Mouse (Mus musculus): ENCODE measurements around the gene Ankrd44. TPM values are rescaled to one million over a fixed set of nuclear protein-coding genes. Genes with fewer than 3 reads are reported as not detected.

Ankrd44 gene
- polyA plus RNA-seq, 1 experiment from 2014 or later = 6.3 TPM

GRCm38 (mm10) chr1:54905632-54906031 lies 20.6 kb downstream of the Ankrd44 start:
- H3K27me3 ChIP-seq (replicated peaks) = no peaks in the 10 kb centered on the region
- peaks cover 53% of the 10 kb centered on the region for H3K4me1 ChIP-seq
- no peak for ATAC-seq (ENCODE audit: extremely low read depth, insufficient number of reproducible peaks, low FRiP score, low TSS enrichment)
- H3K27ac ChIP-seq (replicated peaks) = no peak overlapping the region
- no peak overlapping the region for H3K9ac ChIP-seq
- no peak overlapping the region for H3K4me3 ChIP-seq
- WGBS = 29% methylated on average over 7 of the region's 7 CpGs
- 0 out of 2 replicates have a peak, but pooled peaks cover 3% of the 10 kb centered on the region for H3K36me3 ChIP-seq
- peak overlapping the region; percentile 30 for H3K4me2 ChIP-seq
- H3K9me3 ChIP-seq = 0 out of 2 replicates have a peak, but pooled peaks cover 3% of the 10 kb centered on the region

- H3K36me3 ChIP-seq = 0 out of 2 replicates have a peak, but pooled peaks cover 3% of the 10 kb centered on the region
- no peak overlapping the region for H3K9ac ChIP-seq
- H3K27me3 ChIP-seq (replicated peaks) = no peaks in the 10 kb centered on the region
- ATAC-seq (ENCODE audit: extremely low read depth, insufficient number of reproducible peaks, low FRiP score, low TSS enrichment) = no peak
- H3K27ac ChIP-seq (replicated peaks) = no peak overlapping the region
- no peak overlapping the region for H3K4me2 ChIP-seq
- no peak overlapping the region for H3K4me3 ChIP-seq
- H3K9me3 ChIP-seq = 0 out of 2 replicates have a peak, but pooled peaks cover 3% of the 10 kb centered on the region
- peaks cover 53% of the 10 kb centered on the region for H3K4me1 ChIP-seq
- WGBS = 78% methylated on average over 2 of the region's 2 CpGs
Measured at GRCm38 (mm10) chr1:54904165-54904564, 22.0 kb downstream of the Ankrd44 start.

GRCm38 (mm10) chr1:54902689-54903246 lies 23.4 kb downstream of the Ankrd44 start:
- Histone ChIP-seq H3K4me1 (peaks cover 63% of the 10 kb centered on the region), H3K9ac (no peak overlapping the region), H3K9me3 (0 out of 2 replicates have a peak, but pooled peaks cover 3% of the 10 kb centered on the region), H3K4me2 (no peak overlapping the region), H3K27me3 (replicated peaks) (no peaks in the 10 kb centered on the region), H3K4me3 (no peak overlapping the region), H3K27ac (replicated peaks) (no peak overlapping the region), H3K36me3 (0 out of 2 replicates have a peak, but pooled peaks cover 3% of the 10 kb centered on the region)
- 78% methylated on average over 12 of the region's 12 CpGs for WGBS
- ATAC-seq (ENCODE audit: extremely low read depth, insufficient number of reproducible peaks, low FRiP score, low TSS enrichment) = no peak

- H3K36me3 ChIP-seq = 0 out of 2 replicates have a peak, but pooled peaks cover 3% of the 10 kb centered on the region
- WGBS = 56% methylated on average over 1 of the region's 1 CpGs
- no peaks in the 10 kb centered on the region for H3K27me3 ChIP-seq (replicated peaks)
- no peak for ATAC-seq (ENCODE audit: extremely low read depth, insufficient number of reproducible peaks, low FRiP score, low TSS enrichment)
- H3K27ac ChIP-seq (replicated peaks) = no peak overlapping the region
- no peak overlapping the region for H3K4me2 ChIP-seq
- no peak overlapping the region; the same call in 1 of the 2 replicates for H3K9ac ChIP-seq
- H3K4me1 ChIP-seq = peaks cover 65% of the 10 kb centered on the region
- no peak overlapping the region for H3K4me3 ChIP-seq
- H3K9me3 ChIP-seq = 0 out of 2 replicates have a peak, but pooled peaks cover 3% of the 10 kb centered on the region
Measured at GRCm38 (mm10) chr1:54901084-54901483, 25.1 kb downstream of the Ankrd44 start.

GRCm38 (mm10) chr1:54899247-54899646 lies 26.9 kb downstream of the Ankrd44 start:
- WGBS = 52% methylated on average over 6 of the region's 6 CpGs
- peak overlapping the region; percentile 21 for H3K4me2 ChIP-seq
- H3K27ac ChIP-seq (replicated peaks) = peak overlapping the region; percentile 33
- H3K36me3 ChIP-seq = 0 out of 2 replicates have a peak, but pooled peaks cover 3% of the 10 kb centered on the region
- H3K9ac ChIP-seq = no peak overlapping the region
- no peaks in the 10 kb centered on the region for H3K27me3 ChIP-seq (replicated peaks)
- peaks cover 57% of the 10 kb centered on the region for H3K4me1 ChIP-seq
- ATAC-seq (ENCODE audit: extremely low read depth, insufficient number of reproducible peaks, low FRiP score, low TSS enrichment) = no peak
- H3K9me3 ChIP-seq = 0 out of 2 replicates have a peak, but pooled peaks cover 3% of the 10 kb centered on the region
- no peak overlapping the region for H3K4me3 ChIP-seq

- 28% methylated on average over 5 of the region's 5 CpGs for WGBS
- Histone ChIP-seq H3K4me3 (no peak overlapping the region), H3K36me3 (0 out of 2 replicates have a peak, but pooled peaks cover 3% of the 10 kb centered on the region), H3K4me1 (peaks cover 57% of the 10 kb centered on the region), H3K9me3 (0 out of 2 replicates have a peak, but pooled peaks cover 3% of the 10 kb centered on the region), H3K27ac (replicated peaks) (peak overlapping the region; percentile 33), H3K9ac (no peak overlapping the region), H3K27me3 (replicated peaks) (no peaks in the 10 kb centered on the region), H3K4me2 (peak overlapping the region; percentile 21)
- no peak for ATAC-seq (ENCODE audit: extremely low read depth, insufficient number of reproducible peaks, low FRiP score, low TSS enrichment)
Measured at GRCm38 (mm10) chr1:54898656-54899084, 27.5 kb downstream of the Ankrd44 start.

GRCm38 (mm10) chr1:54897726-54898125 lies 28.5 kb downstream of the Ankrd44 start:
- Histone ChIP-seq H3K27ac (replicated peaks) (no peak overlapping the region), H3K9ac (no peak overlapping the region), H3K9me3 (0 out of 2 replicates have a peak, but pooled peaks cover 3% of the 10 kb centered on the region), H3K4me3 (no peak overlapping the region), H3K36me3 (0 out of 2 replicates have a peak, but pooled peaks cover 3% of the 10 kb centered on the region), H3K27me3 (replicated peaks) (no peaks in the 10 kb centered on the region), H3K4me1 (peaks cover 57% of the 10 kb centered on the region), H3K4me2 (no peak overlapping the region)
- 77% methylated on average over 2 of the region's 2 CpGs for WGBS
- no peak for ATAC-seq (ENCODE audit: extremely low read depth, insufficient number of reproducible peaks, low FRiP score, low TSS enrichment)

GRCm38 (mm10) chr1:54896109-54897085 lies 29.8 kb downstream of the Ankrd44 start:
- 66% methylated on average over 12 of the region's 12 CpGs for WGBS
- ATAC-seq (ENCODE audit: extremely low read depth, insufficient number of reproducible peaks, low FRiP score, low TSS enrichment) = no peak
- no peak overlapping the region for H3K27ac ChIP-seq (replicated peaks)

GRCm38 (mm10) chr1:54888449-54888848 lies 37.7 kb downstream of the Ankrd44 start:
- ATAC-seq (ENCODE audit: extremely low read depth, insufficient number of reproducible peaks, low FRiP score, low TSS enrichment) = no peak
- Histone ChIP-seq H3K4me3 (no peak overlapping the region), H3K4me1 (peaks cover 18% of the 10 kb centered on the region), H3K36me3 (no peaks in the 10 kb centered on the region), H3K9me3 (no peaks in the 10 kb centered on the region), H3K27ac (replicated peaks) (peak overlapping the region; percentile 24; the same call in 1 of the 2 replicates), H3K4me2 (no peak overlapping the region), H3K9ac (no peak overlapping the region), H3K27me3 (replicated peaks) (no peaks in the 10 kb centered on the region)
- WGBS = 32% methylated on average over 5 of the region's 5 CpGs

More at GRCm38 (mm10) chr1:54896109-54897085, 29.8 kb downstream of the Ankrd44 start:
- Histone ChIP-seq H3K4me1 (peaks cover 51% of the 10 kb centered on the region), H3K9ac (no peak overlapping the region), H3K36me3 (no peaks in the 10 kb centered on the region), H3K9me3 (no peaks in the 10 kb centered on the region), H3K4me2 (no peak overlapping the region), H3K4me3 (no peak overlapping the region), H3K27me3 (replicated peaks) (no peaks in the 10 kb centered on the region)

GRCm38 (mm10) chr1:54887873-54888272 lies 38.3 kb downstream of the Ankrd44 start:
- Histone ChIP-seq H3K9ac (no peak overlapping the region), H3K27me3 (replicated peaks) (no peaks in the 10 kb centered on the region), H3K36me3 (no peaks in the 10 kb centered on the region), H3K4me1 (peaks cover 18% of the 10 kb centered on the region), H3K27ac (replicated peaks) (peak overlapping the region; percentile 24; the same call in 1 of the 2 replicates), H3K4me2 (no peak overlapping the region), H3K4me3 (no peak overlapping the region), H3K9me3 (no peaks in the 10 kb centered on the region)
- no peak for ATAC-seq (ENCODE audit: extremely low read depth, insufficient number of reproducible peaks, low FRiP score, low TSS enrichment)
- WGBS = 67% methylated on average over 3 of the region's 3 CpGs

GRCm38 (mm10) chr1:54882856-54883467 lies 43.2 kb downstream of the Ankrd44 start:
- ATAC-seq (ENCODE audit: extremely low read depth, insufficient number of reproducible peaks, low FRiP score, low TSS enrichment) = no peak
- 65% methylated on average over 2 of the region's 2 CpGs for WGBS
- no peak overlapping the region for H3K27ac ChIP-seq (replicated peaks)
- no peak overlapping the region for H3K4me2 ChIP-seq
- no peaks in the 10 kb centered on the region for H3K9me3 ChIP-seq
- no peaks in the 10 kb centered on the region for H3K27me3 ChIP-seq (replicated peaks)
- no peak overlapping the region for H3K9ac ChIP-seq
- no peak overlapping the region for H3K4me3 ChIP-seq
- peaks cover 7% of the 10 kb centered on the region for H3K4me1 ChIP-seq
- no peaks in the 10 kb centered on the region for H3K36me3 ChIP-seq
